Mouse (Mus musculus) ES-E14 (cell line): ENCODE measurements at regions not wholly inside any gene's neighbourhood (a gene's known extent, or its start where the extent isn't known, plus 50 kb on each side); places are given as distances from the start of the nearest gene placed in this dataset.

Source experiments
- DNase-seq: peaks from one replicate; pipeline ENCODE4 v3.0.0-alpha.2; 2013; ENCODE audit warnings: low read depth, low spot score
- H3K27ac ChIP-seq: 2 replicates; pipeline ENCODE4 v1.5.1; 2012; ENCODE audit warnings: low read depth, mild to moderate bottlenecking, low read length, moderate library complexity, mixed read lengths; ENCODE audit not compliant: poor library complexity, insufficient read depth, severe bottlenecking
- H3K36me3 ChIP-seq: 2 replicates; pipeline ENCODE4 v1.6.1; 2012; ENCODE audit warnings: mild to moderate bottlenecking, low read length, moderate library complexity, mixed read lengths; ENCODE audit not compliant: control insufficient read depth, poor library complexity, insufficient read depth, severe bottlenecking
- H3K4me1 ChIP-seq, 2 experiments: fragments of 150-350 bp in 1 of 2; sonication (generic) in 1 of 2; 2 replicates each; pipeline ENCODE4 v1.6.1; 2012; ENCODE audit warnings: low read length in 2 of 2, mild to moderate bottlenecking in 1 of 2, mixed read lengths in 1 of 2; ENCODE audit not compliant: control insufficient read depth in 2 of 2, insufficient read depth in 2 of 2, poor library complexity in 1 of 2
- H3K4me3 ChIP-seq, 2 experiments: fragments of 150-350 bp in 1 of 2; sonication (generic) in 1 of 2; 2 replicates each; pipeline ENCODE4 v1.5.1; 2012; ENCODE audit warnings: low read length in 2 of 2, low read depth in 1 of 2, mild to moderate bottlenecking in 1 of 2, mixed read lengths in 1 of 2; ENCODE audit not compliant: insufficient read depth in 1 of 2, poor library complexity in 1 of 2, severe bottlenecking in 1 of 2
- H3K9ac ChIP-seq: 2 replicates; pipeline ENCODE4 v1.6.1; 2012; ENCODE audit warnings: low read depth, mild to moderate bottlenecking, low read length, mixed read lengths; ENCODE audit not compliant: poor library complexity, insufficient read depth, severe bottlenecking
- H3K9me3 ChIP-seq: fragments of 150-350 bp; sonication (generic); 2 replicates; pipeline ENCODE4 v1.6.1; 2012; ENCODE audit warnings: low read depth, mild to moderate bottlenecking, low read length; ENCODE audit not compliant: control insufficient read depth, insufficient read depth
- CHD2 ChIP-seq: IDR thresholded peaks from 2 replicates; pipeline ENCODE4 v1.6.1; 2014; ENCODE audit warnings: mild to moderate bottlenecking, low read depth, low read length, inconsistent platforms
- HCFC1 ChIP-seq: IDR thresholded peaks from 2 replicates; pipeline ENCODE4 v1.6.1; 2012; ENCODE audit warnings: low read length, inconsistent platforms, borderline replicate concordance; ENCODE audit not compliant: insufficient read depth
- MAFK ChIP-seq: IDR thresholded peaks from 2 replicates; pipeline ENCODE4 v1.6.1; 2014; ENCODE audit warnings: mild to moderate bottlenecking, low read depth, low read length, inconsistent platforms; ENCODE audit not compliant: insufficient read depth
- ZC3H11A ChIP-seq: IDR thresholded peaks from 2 replicates; pipeline ENCODE4 v1.6.1; 2012; ENCODE audit warnings: low read depth, mild to moderate bottlenecking, inconsistent platforms, low read length, borderline replicate concordance
- ZNF384 ChIP-seq: IDR thresholded peaks from 2 replicates; pipeline ENCODE4 v1.6.1; 2012; ENCODE audit warnings: low read depth, low read length, inconsistent platforms
- in situ Hi-C, 2 experiments: fragments of 600-800 bp; cut with MboI; formaldehyde crosslinking; loops; one replicate each; pipeline ENCODE4 v1.15.1; 2025; ENCODE audit warnings: low sequenced_read_pairs in 2 of 2, inconsistent platforms in 1 of 2; ENCODE audit not compliant: unreplicated experiment in 2 of 2

DNA sequence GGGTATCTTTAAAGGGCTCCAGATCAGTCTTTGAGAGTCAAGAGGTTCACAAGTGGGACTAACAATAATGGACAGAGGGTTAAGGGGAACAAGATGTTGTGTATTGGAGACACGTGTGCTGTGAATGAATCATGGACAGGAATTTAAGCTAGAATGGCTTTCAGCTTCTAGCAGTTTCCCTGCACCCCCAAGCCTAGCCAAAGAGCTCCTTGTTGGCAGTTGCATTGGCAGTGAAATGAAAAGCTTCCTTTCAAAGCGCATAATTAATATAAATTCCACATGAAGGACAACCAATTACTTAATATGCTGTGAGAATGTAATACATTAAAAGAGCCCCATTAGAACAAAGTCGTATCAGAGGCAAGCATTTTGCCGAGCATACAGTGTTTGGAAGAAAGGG is 153.4 kb upstream of the Hs3st3a1 start:
- Histone ChIP-seq H3K4me1 (no peaks in the 10 kb centered on the region), H3K9me3 (no peaks in the 10 kb centered on the region), H3K27ac (no peak overlapping the region), H3K9ac (no peak overlapping the region), H3K4me3 (no peak overlapping the region), H3K36me3 (no peaks in the 10 kb centered on the region)
- TF ChIP-seq CHD2 (no peak), HCFC1 (no peak), ZC3H11A (no peak), ZNF384 (no peak), MAFK (no peak)
- in situ Hi-C loops = no loop called here
- no peak for DNase-seq

DNA sequence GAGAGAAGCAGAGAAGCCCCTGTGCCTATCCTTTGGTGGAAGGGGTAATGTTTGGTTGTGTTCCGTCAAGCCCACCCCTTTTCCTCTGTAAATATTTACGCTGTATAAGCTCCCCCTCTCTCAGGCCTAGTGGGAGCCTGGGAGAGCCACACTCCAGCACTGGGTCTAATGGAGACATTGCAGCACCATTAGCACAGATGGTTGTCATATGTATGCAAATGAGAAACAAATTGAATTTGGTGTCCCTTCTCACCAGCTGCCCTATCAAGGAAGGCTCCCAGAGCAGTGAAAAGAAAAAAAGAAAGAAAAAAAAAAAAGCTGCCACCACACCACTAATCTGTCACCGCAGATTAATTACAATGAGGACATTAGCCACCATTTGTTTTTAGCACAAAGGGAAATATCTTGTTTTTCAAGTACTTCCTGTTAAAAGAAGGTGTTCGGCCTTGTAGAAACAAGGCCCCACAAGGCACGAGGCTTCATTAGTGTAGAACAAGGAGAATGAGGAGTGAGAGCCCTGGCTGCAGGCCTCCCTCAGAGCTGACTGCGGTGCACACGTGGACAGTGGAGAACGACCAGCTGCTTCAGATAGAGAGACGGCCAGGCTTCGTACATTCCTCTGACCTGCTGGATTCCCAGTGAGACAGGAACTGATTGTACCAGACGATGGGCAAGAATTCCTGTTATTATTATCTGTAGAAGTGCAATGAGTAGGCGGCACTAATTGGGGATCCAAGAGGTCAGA is 156.7 kb upstream of the Hs3st3a1 start:
- Histone ChIP-seq H3K27ac (no peak overlapping the region), H3K4me3 (no peak overlapping the region), H3K36me3 (no peaks in the 10 kb centered on the region), H3K9ac (no peak overlapping the region), H3K9me3 (no peaks in the 10 kb centered on the region), H3K4me1 (no peaks in the 10 kb centered on the region)
- in situ Hi-C loops = no loop called here
- DNase-seq = no peak
- TF ChIP-seq MAFK (no peak), HCFC1 (no peak), CHD2 (no peak), ZNF384 (no peak), ZC3H11A (no peak)

GRCm38 (mm10) chr11:64273726-64274125 is 161.4 kb upstream of the Hs3st3a1 start:
- TF ChIP-seq ZNF384 (no peak), MAFK (no peak), HCFC1 (no peak), CHD2 (no peak), ZC3H11A (no peak)
- Histone ChIP-seq H3K36me3 (no peaks in the 10 kb centered on the region), H3K9ac (no peak overlapping the region), H3K4me1 (no peaks in the 10 kb centered on the region), H3K9me3 (no peaks in the 10 kb centered on the region), H3K4me3 (no peak overlapping the region), H3K27ac (no peak overlapping the region)
- DNase-seq = no peak
- in situ Hi-C loops = no loop called here

DNA sequence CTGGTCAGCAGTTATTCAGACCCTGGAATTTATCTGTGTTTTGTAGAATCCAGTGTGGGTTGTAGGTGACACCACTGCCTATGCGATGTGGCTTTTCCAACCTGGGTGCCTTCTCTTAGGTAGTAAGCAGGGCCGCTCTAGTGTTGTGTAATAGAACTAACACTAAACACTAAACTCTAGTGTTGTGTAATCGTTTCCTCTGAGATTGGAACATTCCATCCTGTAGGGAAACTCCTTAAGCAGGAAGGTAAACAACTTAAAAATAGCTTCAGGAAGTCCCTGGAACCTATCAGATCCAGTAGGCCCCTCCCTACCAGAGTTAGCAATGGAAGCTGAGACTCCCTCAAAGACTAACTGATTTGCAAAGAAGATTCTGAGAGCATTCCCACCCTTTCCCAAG is 161.9 kb upstream of the Hs3st3a1 start:
- Histone ChIP-seq H3K4me3 (no peak overlapping the region), H3K9me3 (no peaks in the 10 kb centered on the region), H3K9ac (no peak overlapping the region), H3K36me3 (no peaks in the 10 kb centered on the region), H3K27ac (no peak overlapping the region), H3K4me1 (no peaks in the 10 kb centered on the region)
- in situ Hi-C loops = no loop called here
- DNase-seq = no peak
- TF ChIP-seq CHD2 (no peak), ZC3H11A (no peak), HCFC1 (no peak), MAFK (no peak), ZNF384 (no peak)

GRCm38 (mm10) chr11:64268121-64268520 is 167.0 kb upstream of the Hs3st3a1 start:
- no peak for TF ChIP-seq CHD2
- no peak for TF ChIP-seq HCFC1
- TF ChIP-seq MAFK = no peak
- TF ChIP-seq ZC3H11A = no peak
- TF ChIP-seq ZNF384 = no peak
- no peak overlapping the region for H3K27ac ChIP-seq

More at GRCm38 (mm10) chr11:64268121-64268520, 167.0 kb upstream of the Hs3st3a1 start:
- Histone ChIP-seq H3K4me1 (no peaks in the 10 kb centered on the region), H3K9me3 (no peaks in the 10 kb centered on the region), H3K36me3 (no peaks in the 10 kb centered on the region), H3K9ac (no peak overlapping the region), H3K4me3 (no peak overlapping the region)
- in situ Hi-C loops = no loop called here
- DNase-seq = no peak
